In the genomic region with DNA sequence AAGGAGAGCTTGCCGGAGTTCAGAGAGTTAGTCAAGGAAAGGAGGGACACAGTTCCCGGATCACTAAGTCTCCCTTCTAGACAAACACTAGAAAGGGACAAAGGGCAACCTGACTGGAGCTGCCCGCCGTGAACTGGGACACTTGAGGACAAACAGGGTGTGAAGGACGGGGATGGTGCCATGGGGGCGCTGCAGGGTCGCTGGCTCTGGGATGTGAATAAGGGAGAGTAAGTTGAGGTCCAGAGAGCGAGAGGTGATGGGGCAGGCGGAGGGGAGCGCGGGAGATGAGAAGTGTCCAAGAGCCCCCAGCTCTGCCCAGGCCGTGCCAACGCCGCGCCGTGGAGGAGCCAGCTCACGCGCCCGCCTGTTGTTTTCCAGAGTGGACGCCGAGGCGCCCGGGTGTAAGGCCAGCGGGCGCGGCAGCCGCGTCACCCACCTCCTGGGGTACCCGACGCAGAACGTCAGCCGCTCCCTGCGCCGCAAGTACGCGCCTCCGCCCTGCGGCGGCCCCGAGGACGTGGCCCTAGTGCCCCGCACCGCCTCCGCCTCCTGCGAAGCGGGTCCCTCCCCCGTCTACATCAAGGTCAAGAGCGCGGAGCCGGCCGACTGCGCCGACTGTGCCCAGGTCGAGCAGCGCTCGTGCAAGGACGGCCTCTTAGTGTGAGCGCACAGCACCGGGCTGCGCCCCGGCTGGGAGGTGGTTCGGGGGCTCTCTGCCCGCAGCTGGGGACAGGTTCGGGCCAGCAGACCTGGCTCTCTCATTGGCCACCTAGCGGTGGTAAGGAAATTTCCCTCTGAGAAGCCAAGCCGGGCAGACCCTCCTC, we compare ENCODE assay signal across 8 mouse cellular contexts. TPM values are rescaled to one million over a fixed set of nuclear protein-coding genes. Genes with fewer than 3 reads are reported as not detected.
DNase-seq lines count a peak whose midpoint lies in the region; ATAC-seq lines count a peak whose summit lies in the region.

No protein-coding gene starts in this region.

- intact Hi-C loops in left cerebral cortex, postnatal 25 days (cut with DNase I) = loop anchor here (2.0 kb wide), 1 partner anchor 34 kb away; no protein-coding TSS in a partner anchor

- no peaks in the 10 kb centered on the region for H3K9me3 ChIP-seq in intestine, embryonic 15.5 days

- under 1% methylated on average over 66 of the region's 66 CpGs for WGBS in intestine, embryonic 15.5 days

- peak overlapping the region; percentile 99 for H3K4me2 ChIP-seq in intestine, embryonic 15.5 days (replicated peaks)

- H3K4me3 ChIP-seq in intestine, embryonic 15.5 days (replicated peaks) = peak overlapping the region; percentile 60

- H3K4me1 ChIP-seq in intestine, embryonic 15.5 days (replicated peaks) = peaks cover 14% of the 10 kb centered on the region

- peak overlapping the region; percentile 61 for H3K9ac ChIP-seq in intestine, embryonic 15.5 days

- no peaks in the 10 kb centered on the region for H3K36me3 ChIP-seq in intestine, embryonic 15.5 days

- H3K27me3 ChIP-seq in intestine, embryonic 15.5 days (replicated peaks) = peaks cover 17% of the 10 kb centered on the region; the same call in 1 of the 2 replicates

- H3K27ac ChIP-seq in intestine, embryonic 15.5 days = peak overlapping the region; percentile 33; the same call in 1 of the 2 replicates

- ATAC-seq in intestine, embryonic 15.5 days = peak; percentile 93
- peak; percentile 81 for ATAC-seq in megakaryocyte-erythroid progenitor cell, adult 5-6 weeks (replicated peaks; ENCODE audit: low FRiP score, low TSS enrichment, poor library complexity, severe bottlenecking)
- no peak for ATAC-seq in erythroid progenitor cell, adult 5-6 weeks (replicated peaks; ENCODE audit: low FRiP score, poor library complexity, severe bottlenecking)

- peak; percentile 81 to 96 for DNase-seq in adrenal gland, adult (ENCODE audit: inconsistent age in 2 of 2, low spot score in 1 of 2)
- peak; percentile 89 for DNase-seq in embryo, embryonic 10.5 days (ENCODE audit: low spot score)
- peak; percentile 40 to 66 for DNase-seq in gastrocnemius, postnatal 4 days (ENCODE audit: low spot score in 2 of 2)
- DNase-seq in left cerebral cortex, postnatal 25 days (ENCODE audit: low spot score in 2 of 2) = peak; percentile 61 to 66
- DNase-seq in right cerebral cortex, postnatal 25 days = peak; percentile 70

RNA-seq across cellular contexts. Expression of a gene that starts 7.1 kb away (rescaled TPM):
- not detected for total RNA-seq in gastrocnemius, postnatal 4 days (2021)
- 0.28 and 0.43 TPM in 2 replicates for polyA plus RNA-seq in intestine, embryonic 15.5 days (2015; fragmentation: Nextera tagmentation; extraction: Ambion mirVana)
- under 1 TPM; 0.32 to 0.37 TPM for total RNA-seq in left cerebral cortex, postnatal 25 days (2021)
- total RNA-seq in megakaryocyte-erythroid progenitor cell, adult 5-6 weeks (2014; fragmentation: Nextera tagmentation) = not detected in 2 replicates
- not detected in 2 replicates for total RNA-seq in megakaryocyte-erythroid progenitor cell, adult 5-6 weeks (2017)
- not detected in 2 replicates for total RNA-seq in erythroid progenitor cell, adult 5-6 weeks (2015; ENCODE audit: low replicate concordance)
- total RNA-seq in erythroid progenitor cell, adult 5-6 weeks (2017; ENCODE audit: low replicate concordance) = not detected in 2 replicates

RNA-seq across cellular contexts. Expression of a gene that starts 27.5 kb away (rescaled TPM):
- total RNA-seq in gastrocnemius, postnatal 4 days (2021) = under 1 TPM in 1 of 2 experiments, not detected in 1; 0.17 TPM
- 0.33 and 0.37 TPM in 2 replicates for polyA plus RNA-seq in intestine, embryonic 15.5 days (2015; fragmentation: Nextera tagmentation; extraction: Ambion mirVana)
- not detected for total RNA-seq in left cerebral cortex, postnatal 25 days (2021)
- not detected in 2 replicates for total RNA-seq in megakaryocyte-erythroid progenitor cell, adult 5-6 weeks (2014; fragmentation: Nextera tagmentation)
- total RNA-seq in megakaryocyte-erythroid progenitor cell, adult 5-6 weeks (2017) = not detected in 2 replicates
- total RNA-seq in erythroid progenitor cell, adult 5-6 weeks (2015; ENCODE audit: low replicate concordance) = 4.3 TPM in 1 of 2 replicates, not detected in the other
- 0.30 and 2.1 TPM in 2 replicates for total RNA-seq in erythroid progenitor cell, adult 5-6 weeks (2017; ENCODE audit: low replicate concordance)

RNA-seq across cellular contexts. Expression of a gene that starts 39.5 kb away (rescaled TPM):
- not detected for total RNA-seq in gastrocnemius, postnatal 4 days (2021)
- not detected in 2 replicates for polyA plus RNA-seq in intestine, embryonic 15.5 days (2015; fragmentation: Nextera tagmentation; extraction: Ambion mirVana)
- total RNA-seq in left cerebral cortex, postnatal 25 days (2021) = not detected
- total RNA-seq in megakaryocyte-erythroid progenitor cell, adult 5-6 weeks (2014; fragmentation: Nextera tagmentation) = not detected in 2 replicates
- not detected in 2 replicates for total RNA-seq in megakaryocyte-erythroid progenitor cell, adult 5-6 weeks (2017)
- not detected in 2 replicates for total RNA-seq in erythroid progenitor cell, adult 5-6 weeks (2015; ENCODE audit: low replicate concordance)
- not detected in 2 replicates for total RNA-seq in erythroid progenitor cell, adult 5-6 weeks (2017; ENCODE audit: low replicate concordance)

RNA-seq across cellular contexts. Expression of a gene that starts 42.3 kb away (rescaled TPM):
- total RNA-seq in gastrocnemius, postnatal 4 days (2021) = 1 to 10 TPM; 1.3 to 1.8 TPM
- polyA plus RNA-seq in intestine, embryonic 15.5 days (2015; fragmentation: Nextera tagmentation; extraction: Ambion mirVana) = 1.1 and 1.2 TPM in 2 replicates
- 1 to 10 TPM; 3.7 to 4.5 TPM for total RNA-seq in left cerebral cortex, postnatal 25 days (2021)
- not detected in 2 replicates for total RNA-seq in megakaryocyte-erythroid progenitor cell, adult 5-6 weeks (2014; fragmentation: Nextera tagmentation)
- 0.75 TPM in 1 of 2 replicates, not detected in the other for total RNA-seq in megakaryocyte-erythroid progenitor cell, adult 5-6 weeks (2017)
- total RNA-seq in erythroid progenitor cell, adult 5-6 weeks (2015; ENCODE audit: low replicate concordance) = not detected in 2 replicates
- total RNA-seq in erythroid progenitor cell, adult 5-6 weeks (2017; ENCODE audit: low replicate concordance) = not detected in 2 replicates
